Mouse (Mus musculus) heart, postnatal 14 days (tissue): ENCODE data around the gene Dmbx1. TPM values are rescaled to one million over a fixed set of nuclear protein-coding genes. Genes with fewer than 3 reads are reported as not detected.

ENCODE experiments used
- DNase-seq, 2 experiments: peaks; one replicate each; pipeline ENCODE4 v3.0.0; 2021 to 2022
- intact Hi-C: fragments of 180-260 bp; cut with DNase I; formaldehyde crosslinking; loops from one replicate; pipeline ENCODE4 v1.15.1; 2025
- total RNA-seq, 2 experiments: library from RNA; stranded (reverse); gene quantifications; 2 replicates each; pipeline ENCODE4 v1.2.3; 2021

The Dmbx1 gene
- total RNA-seq, 2 experiments from 2014 or later = not detected

GRCm38 (mm10) chr4:115943669-115944314 lies 4.1 kb upstream of the Dmbx1 start:
- DNase-seq = no peak
- intact Hi-C loops = no loop called here

- no peak for DNase-seq
These were observed 1.6 kb upstream of the Dmbx1 start for GRCm38 (mm10) chr4:115941242-115941820.

GRCm38 (mm10) chr4:115940681-115941080 lies 955 bp upstream of the Dmbx1 start:
- intact Hi-C loops = no loop called here
- DNase-seq = no peak

More at GRCm38 (mm10) chr4:115941242-115941820, 1.6 kb upstream of the Dmbx1 start:
- intact Hi-C loops = no loop called here

- intact Hi-C loops = no loop called here
- DNase-seq = peak; percentile 19 to 29
These were observed 1.2 kb downstream of the Dmbx1 start for GRCm38 (mm10) chr4:115938276-115939160.

GRCm38 (mm10) chr4:115937061-115937976 lies 2.4 kb downstream of the Dmbx1 start:
- no peak for DNase-seq
- intact Hi-C loops = no loop called here

- intact Hi-C loops = no loop called here
- no peak for DNase-seq
These were observed 3.1 kb downstream of the Dmbx1 start for GRCm38 (mm10) chr4:115936646-115937045.

GRCm38 (mm10) chr4:115935835-115936581 lies 3.7 kb downstream of the Dmbx1 start:
- intact Hi-C loops = no loop called here
- no peak for DNase-seq

GRCm38 (mm10) chr4:115931556-115932088 lies 8.1 kb downstream of the Dmbx1 start:
- intact Hi-C loops = no loop called here
- DNase-seq = no peak

- DNase-seq = no peak
- intact Hi-C loops = no loop called here
These were observed 12.1 kb downstream of the Dmbx1 start for GRCm38 (mm10) chr4:115927637-115928036.

- intact Hi-C loops = no loop called here
These were observed 16.4 kb downstream of the Dmbx1 start for GRCm38 (mm10) chr4:115923262-115923880.

GRCm38 (mm10) chr4:115922688-115923087 lies 17.0 kb downstream of the Dmbx1 start:
- intact Hi-C loops = no loop called here
- no peak for DNase-seq

More at GRCm38 (mm10) chr4:115923262-115923880, 16.4 kb downstream of the Dmbx1 start:
- no peak for DNase-seq

- intact Hi-C loops = no loop called here
These were observed 19.8 kb downstream of the Dmbx1 start for GRCm38 (mm10) chr4:115919911-115920310.

GRCm38 (mm10) chr4:115911586-115911985 lies 28.1 kb downstream of the Dmbx1 start:
- no peak for DNase-seq
- intact Hi-C loops = no loop called here

More at GRCm38 (mm10) chr4:115919911-115920310, 19.8 kb downstream of the Dmbx1 start:
- DNase-seq = no peak

- intact Hi-C loops = no loop called here
These were observed 31.1 kb downstream of the Dmbx1 start for GRCm38 (mm10) chr4:115908641-115909040.

GRCm38 (mm10) chr4:115907994-115908393 lies 31.7 kb downstream of the Dmbx1 start:
- no peak for DNase-seq
- intact Hi-C loops = no loop called here

More at GRCm38 (mm10) chr4:115908641-115909040, 31.1 kb downstream of the Dmbx1 start:
- DNase-seq = peak; percentile 40 to 53

- intact Hi-C loops = no loop called here
- no peak for DNase-seq
These were observed 32.9 kb downstream of the Dmbx1 start for GRCm38 (mm10) chr4:115906791-115907190.

- no peak for DNase-seq
- intact Hi-C loops = no loop called here
These were observed 34.0 kb downstream of the Dmbx1 start for GRCm38 (mm10) chr4:115905701-115906100.

- intact Hi-C loops = loop anchor here (5.0 kb wide), 1 partner anchor 172 kb away; no protein-coding TSS in a partner anchor
- no peak for DNase-seq
These were observed 35.4 kb downstream of the Dmbx1 start for GRCm38 (mm10) chr4:115904375-115904774.
